Mouse (Mus musculus): Measurements from ENCODE around the gene Spint2. TPM values are rescaled to one million over a fixed set of nuclear protein-coding genes. Genes with fewer than 3 reads are reported as not detected.

Gene Spint2
- polyA plus RNA-seq, 1 experiment from 2014 or later, result 496 TPM

DNA sequence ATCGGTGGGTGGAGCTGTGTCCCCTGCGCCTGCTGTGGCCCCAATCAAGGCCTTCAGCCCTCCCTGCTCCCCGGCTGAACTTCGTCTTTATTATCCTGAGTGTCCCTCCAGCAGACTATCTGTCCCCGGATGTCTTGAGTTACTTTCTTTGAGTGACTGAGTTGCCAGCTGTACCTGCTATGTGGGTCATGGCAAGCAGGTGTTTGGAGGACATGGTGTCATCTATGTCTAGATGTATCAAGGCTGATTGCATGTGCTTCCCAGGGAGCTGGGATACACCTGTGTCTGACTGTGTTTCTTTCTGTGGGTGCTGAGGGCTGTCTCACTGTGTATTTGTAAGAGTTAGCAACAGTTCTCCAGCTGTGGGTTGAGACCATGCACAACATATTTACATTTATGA is 28.0 kb upstream of the Spint2 start:
- peak overlapping the region; percentile 83 for H3K4me2 ChIP-seq (ENCODE audit: low read length)
- TF ChIP-seq CTCF (IDR thresholded peaks at IDR 0.05; ENCODE audit: low read depth), result no peak
- 6% methylated on average over 5 of the region's 5 CpGs for WGBS
- peak overlapping the region; percentile 40 for H3K4me3 ChIP-seq (replicated peaks; ENCODE audit: low read depth, low read length)
- peaks cover 18% of the 10 kb centered on the region; the same call in 1 of the 2 replicates for H3K27me3 ChIP-seq (ENCODE audit: insufficient read depth, low read length)
- H3K27ac ChIP-seq, result no peak overlapping the region
- ATAC-seq (replicated peaks; ENCODE audit: low FRiP score, low read depth), result no peak
- H3K36me3 ChIP-seq (ENCODE audit: insufficient read depth, low read length), result no peaks in the 10 kb centered on the region
- H3K4me1 ChIP-seq (replicated peaks; ENCODE audit: insufficient read depth, low read length), result peaks cover 16% of the 10 kb centered on the region; the same call in 1 of the 2 replicates
- peak overlapping the region; percentile 51; the same call in 1 of the 2 replicates for H3K9ac ChIP-seq (ENCODE audit: low read depth, low read length)
- no peak for DNase-seq (ENCODE audit: low spot score)
- H3K9me3 ChIP-seq (replicated peaks; ENCODE audit: low read length), result no peaks in the 10 kb centered on the region

DNA sequence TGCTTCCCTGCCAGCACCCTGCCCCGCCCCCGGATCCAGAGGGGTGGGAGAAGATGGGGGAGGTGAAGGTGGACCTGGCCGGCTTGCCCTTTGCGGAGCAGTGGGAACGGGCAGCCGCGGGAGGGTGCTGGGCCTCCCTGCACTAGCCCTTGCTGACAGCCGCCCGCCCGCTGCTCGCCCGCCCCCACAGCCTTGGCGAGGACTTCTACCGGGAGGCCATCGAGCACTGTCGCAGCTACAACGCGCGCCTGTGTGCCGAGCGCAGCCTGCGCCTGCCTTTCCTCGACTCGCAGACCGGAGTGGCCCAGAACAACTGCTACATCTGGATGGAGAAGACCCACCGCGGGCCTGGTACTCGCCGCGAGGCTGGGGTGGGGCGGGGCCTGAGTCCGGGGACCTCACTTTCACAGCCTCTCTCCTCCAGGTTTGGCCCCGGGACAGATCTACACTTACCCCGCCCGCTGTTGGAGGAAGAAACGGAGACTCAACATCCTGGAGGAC is 27.6 kb upstream of the Spint2 start:
- no peak for DNase-seq (ENCODE audit: low spot score)
- peak overlapping the region; percentile 40 for H3K4me3 ChIP-seq (replicated peaks; ENCODE audit: low read depth, low read length)
- no peaks in the 10 kb centered on the region for H3K36me3 ChIP-seq (ENCODE audit: insufficient read depth, low read length)
- no peaks in the 10 kb centered on the region for H3K9me3 ChIP-seq (replicated peaks; ENCODE audit: low read length)
- no peak overlapping the region for H3K27ac ChIP-seq
- peak overlapping the region; percentile 83 for H3K4me2 ChIP-seq (ENCODE audit: low read length)
- peaks cover 20% of the 10 kb centered on the region for H3K4me1 ChIP-seq (replicated peaks; ENCODE audit: insufficient read depth, low read length)
- peak overlapping the region; percentile 51; the same call in 1 of the 2 replicates for H3K9ac ChIP-seq (ENCODE audit: low read depth, low read length)
- TF ChIP-seq CTCF (IDR thresholded peaks at IDR 0.05; ENCODE audit: low read depth), result no peak
- H3K27me3 ChIP-seq (ENCODE audit: insufficient read depth, low read length), result peaks cover 22% of the 10 kb centered on the region; the same call in 1 of the 2 replicates
- ATAC-seq (replicated peaks; ENCODE audit: low FRiP score, low read depth), result no peak; the same call in 1 of the 2 replicates
- under 1% methylated on average over 36 of the region's 36 CpGs for WGBS

DNA sequence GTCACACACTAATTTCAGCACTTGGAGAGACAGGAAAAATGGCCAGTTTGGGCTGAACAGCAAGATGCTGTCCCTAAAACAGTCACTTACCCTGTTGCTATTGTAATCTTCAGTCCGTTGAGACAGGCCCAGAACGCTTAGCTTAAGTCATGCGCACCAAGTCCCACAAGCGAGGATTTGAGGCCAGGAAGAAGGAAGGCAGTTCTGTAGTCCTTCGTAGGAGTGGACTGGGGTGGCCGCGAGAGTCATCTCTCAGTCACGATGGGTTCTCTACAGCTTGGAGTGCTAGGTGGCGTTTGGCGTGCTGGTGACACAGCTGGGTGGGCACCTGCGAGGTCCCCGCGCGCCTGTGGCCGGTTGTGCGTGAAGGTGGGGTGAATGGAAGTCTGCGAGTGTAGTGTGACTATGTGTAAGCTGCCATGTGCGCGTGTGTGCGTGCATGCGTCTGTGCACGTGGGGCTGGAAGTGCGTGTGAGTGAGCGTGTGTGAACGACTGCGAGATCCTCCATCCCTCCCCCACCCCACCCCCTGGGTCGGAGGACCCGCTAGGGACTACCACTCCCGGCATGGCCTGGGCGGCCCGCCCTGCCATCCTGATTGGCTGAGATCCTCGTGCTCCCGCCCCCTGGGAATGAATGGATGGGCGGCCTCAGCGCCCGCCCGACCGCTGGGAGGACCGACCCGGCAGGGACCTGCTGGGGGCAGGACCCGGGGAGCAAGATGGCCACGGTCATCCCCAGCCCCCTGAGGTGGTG is 25.8 kb upstream of the Spint2 start:
- H3K36me3 ChIP-seq (ENCODE audit: insufficient read depth, low read length), result no peaks in the 10 kb centered on the region
- no peak overlapping the region for H3K27ac ChIP-seq
- WGBS, result under 1% methylated on average over 42 of the region's 42 CpGs
- DNase-seq (ENCODE audit: low spot score) (peak; percentile 82), ATAC-seq (replicated peaks; ENCODE audit: low FRiP score, low read depth) (peak; percentile 80)
- no peaks in the 10 kb centered on the region for H3K9me3 ChIP-seq (replicated peaks; ENCODE audit: low read length)
- H3K4me2 ChIP-seq (ENCODE audit: low read length), result peak overlapping the region; percentile 80
- peaks cover 26% of the 10 kb centered on the region for H3K27me3 ChIP-seq (ENCODE audit: insufficient read depth, low read length)
- H3K4me1 ChIP-seq (replicated peaks; ENCODE audit: insufficient read depth, low read length), result peaks cover 27% of the 10 kb centered on the region
- peak overlapping the region; percentile 28; the same call in 1 of the 2 replicates for H3K9ac ChIP-seq (ENCODE audit: low read depth, low read length)
- TF ChIP-seq CTCF (IDR thresholded peaks at IDR 0.05; ENCODE audit: low read depth), result peak; percentile 5; the same call in 1 of the 2 replicates
- peak overlapping the region; percentile 48 for H3K4me3 ChIP-seq (replicated peaks; ENCODE audit: low read depth, low read length)

GRCm38 (mm10) chr7:29306619-29307018 is 24.9 kb upstream of the Spint2 start:
- Histone ChIP-seq H3K27me3 (ENCODE audit: insufficient read depth, low read length) (peaks cover 26% of the 10 kb centered on the region), H3K9ac (ENCODE audit: low read depth, low read length) (no peak overlapping the region), H3K27ac (no peak overlapping the region), H3K9me3 (replicated peaks; ENCODE audit: low read length) (no peaks in the 10 kb centered on the region), H3K4me2 (ENCODE audit: low read length) (no peak overlapping the region), H3K4me3 (replicated peaks; ENCODE audit: low read depth, low read length) (no peak overlapping the region), H3K36me3 (ENCODE audit: insufficient read depth, low read length) (no peaks in the 10 kb centered on the region), H3K4me1 (replicated peaks; ENCODE audit: insufficient read depth, low read length) (peaks cover 27% of the 10 kb centered on the region)
- peak; percentile 62 for TF ChIP-seq CTCF (IDR thresholded peaks at IDR 0.05; ENCODE audit: low read depth)
- peak; percentile 60 for DNase-seq (ENCODE audit: low spot score)
- ATAC-seq (replicated peaks; ENCODE audit: low FRiP score, low read depth), result no peak
- WGBS, result 26% methylated on average over 7 of the region's 7 CpGs

DNA sequence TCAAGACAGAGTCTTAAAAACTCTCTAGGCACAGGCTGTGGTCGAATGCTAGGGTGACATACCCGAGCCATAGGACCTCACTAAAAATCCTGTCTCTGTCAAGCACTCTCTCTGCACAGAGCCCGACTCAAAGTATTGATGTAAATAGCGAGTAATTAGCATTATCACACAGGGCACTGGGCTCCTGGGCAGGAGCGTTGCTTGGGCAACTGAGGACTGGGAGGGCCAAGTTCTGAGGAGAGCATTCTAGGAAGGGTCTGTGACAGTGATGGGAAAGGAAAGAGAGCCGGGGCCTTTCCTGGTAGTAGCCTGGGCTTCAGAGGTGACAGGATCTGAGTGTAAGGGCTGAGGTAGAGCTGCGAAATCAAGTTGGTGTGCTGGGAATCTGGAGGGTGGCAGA is 24.4 kb upstream of the Spint2 start:
- Histone ChIP-seq H3K27ac (no peak overlapping the region), H3K4me3 (replicated peaks; ENCODE audit: low read depth, low read length) (no peak overlapping the region), H3K27me3 (ENCODE audit: insufficient read depth, low read length) (peaks cover 26% of the 10 kb centered on the region), H3K9ac (ENCODE audit: low read depth, low read length) (no peak overlapping the region), H3K36me3 (ENCODE audit: insufficient read depth, low read length) (no peaks in the 10 kb centered on the region), H3K4me1 (replicated peaks; ENCODE audit: insufficient read depth, low read length) (peaks cover 27% of the 10 kb centered on the region), H3K4me2 (ENCODE audit: low read length) (no peak overlapping the region), H3K9me3 (replicated peaks; ENCODE audit: low read length) (no peaks in the 10 kb centered on the region)
- WGBS, result 59% methylated on average over 7 of the region's 7 CpGs
- no peak for DNase-seq (ENCODE audit: low spot score)
- no peak for ATAC-seq (replicated peaks; ENCODE audit: low FRiP score, low read depth)
- no peak for TF ChIP-seq CTCF (IDR thresholded peaks at IDR 0.05; ENCODE audit: low read depth)

GRCm38 (mm10) chr7:29305263-29305988 is 23.7 kb upstream of the Spint2 start:
- Histone ChIP-seq H3K36me3 (ENCODE audit: insufficient read depth, low read length) (no peaks in the 10 kb centered on the region), H3K9me3 (replicated peaks; ENCODE audit: low read length) (no peaks in the 10 kb centered on the region), H3K27me3 (ENCODE audit: insufficient read depth, low read length) (peaks cover 26% of the 10 kb centered on the region), H3K4me3 (replicated peaks; ENCODE audit: low read depth, low read length) (peak overlapping the region; percentile 46), H3K9ac (ENCODE audit: low read depth, low read length) (no peak overlapping the region), H3K27ac (no peak overlapping the region), H3K4me2 (ENCODE audit: low read length) (peak overlapping the region; percentile 88), H3K4me1 (replicated peaks; ENCODE audit: insufficient read depth, low read length) (peaks cover 27% of the 10 kb centered on the region)
- TF ChIP-seq CTCF (IDR thresholded peaks at IDR 0.05; ENCODE audit: low read depth), result no peak
- WGBS, result 30% methylated on average over 9 of the region's 9 CpGs
- DNase-seq (ENCODE audit: low spot score) (no peak), ATAC-seq (replicated peaks; ENCODE audit: low FRiP score, low read depth) (no peak)

All from kidney, postnatal 0 days (tissue).